Mouse (Mus musculus): ENCODE measurements at regions not wholly inside any gene's neighbourhood (a gene's known extent, or its start where the extent isn't known, plus 50 kb on each side); places are given as distances from the start of the nearest gene placed in this dataset.

- no peak for ATAC-seq (replicated peaks; ENCODE audit: poor library complexity, severe bottlenecking)
Measured at GRCm38 (mm10) chr4:56287980-56288379, 451.9 kb upstream of the Gm26657 start.

DNA sequence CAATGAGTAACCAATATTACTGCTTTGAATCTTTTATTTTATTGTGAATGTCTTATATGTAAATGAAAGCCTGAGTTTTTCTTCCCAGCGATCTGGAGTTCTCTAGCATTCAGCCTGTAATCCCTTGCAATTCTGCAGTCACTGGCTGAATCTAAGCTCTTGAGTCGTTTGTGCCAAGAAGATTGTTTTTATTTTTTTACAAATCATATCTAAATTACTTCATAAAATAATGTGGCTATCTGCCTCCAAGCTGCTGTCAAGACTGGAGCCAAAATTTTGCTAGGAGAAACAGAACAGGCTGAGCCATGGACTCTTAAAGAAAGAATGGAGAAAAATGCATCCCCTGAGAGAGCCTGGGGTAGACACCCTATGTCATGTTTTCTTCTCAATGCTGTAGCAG lies 455.4 kb upstream of the Gm26657 start:
- no peak for ATAC-seq (replicated peaks; ENCODE audit: poor library complexity, severe bottlenecking)

DNA sequence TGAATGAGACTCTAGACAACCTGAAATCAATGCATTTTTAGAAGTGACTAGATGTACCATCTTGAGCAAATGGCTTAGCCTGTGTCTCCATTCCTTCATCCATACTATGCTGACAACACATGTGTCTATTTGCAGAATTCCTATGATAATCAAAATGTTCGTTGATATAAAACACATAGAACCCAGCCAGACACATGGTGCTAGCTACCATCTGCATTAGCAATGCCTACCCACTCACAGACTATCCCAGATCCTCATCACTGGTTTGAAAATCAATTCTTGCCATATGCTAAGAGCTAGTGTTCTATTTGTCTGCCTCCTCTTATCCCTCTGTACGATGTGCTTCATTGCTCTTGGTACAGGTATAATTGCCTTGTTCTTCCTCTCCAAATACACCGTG lies 464.0 kb upstream of the Gm26657 start:
- no peak for ATAC-seq (replicated peaks; ENCODE audit: poor library complexity, severe bottlenecking)

GRCm38 (mm10) chr4:56271390-56271789 lies 468.5 kb upstream of the Gm26657 start:
- ATAC-seq (replicated peaks; ENCODE audit: poor library complexity, severe bottlenecking) = no peak

DNA sequence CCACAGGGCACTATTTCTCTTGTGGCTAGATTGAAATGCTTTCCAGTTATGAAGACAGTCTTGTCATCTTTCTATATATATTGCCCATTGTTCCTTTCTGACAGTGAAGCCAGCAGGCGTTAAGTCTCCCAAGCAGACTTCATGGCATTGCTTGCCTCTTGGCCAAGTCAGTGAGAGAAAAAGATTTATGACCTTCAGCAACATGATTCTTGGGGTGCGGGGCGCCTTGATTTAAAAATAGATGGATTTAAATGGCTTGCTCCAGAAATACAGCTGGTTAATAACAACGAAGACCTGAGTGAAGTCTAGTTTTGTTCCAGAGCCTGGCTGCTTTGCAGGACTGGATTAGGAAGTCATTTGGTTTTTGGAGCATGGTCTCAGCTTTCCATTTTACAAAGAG lies 475.2 kb upstream of the Gm26657 start:
- no peak for ATAC-seq (replicated peaks; ENCODE audit: poor library complexity, severe bottlenecking)

- no peak for ATAC-seq (replicated peaks; ENCODE audit: poor library complexity, severe bottlenecking)
Measured at GRCm38 (mm10) chr4:56263822-56264221, 476.0 kb upstream of the Gm26657 start.

DNA sequence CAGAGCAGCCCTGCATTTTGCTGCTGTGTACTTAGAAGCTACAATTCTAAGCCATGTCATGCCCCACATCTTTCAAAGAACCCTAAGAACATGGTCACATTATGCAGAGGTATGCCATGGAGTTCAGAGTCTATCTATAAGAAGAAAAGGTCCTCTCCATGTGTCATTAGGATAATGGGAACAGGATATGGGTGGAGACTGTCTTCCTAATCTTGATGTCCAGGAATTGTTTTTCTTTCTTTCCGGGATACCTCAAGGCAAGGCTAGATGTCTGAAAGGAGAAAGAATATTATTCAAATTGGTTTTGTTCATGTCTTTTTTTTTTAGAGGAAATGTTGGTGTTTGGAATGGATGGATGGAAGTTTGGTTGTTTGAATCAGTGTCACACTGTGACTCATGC lies 477.3 kb upstream of the Gm26657 start:
- ATAC-seq (replicated peaks; ENCODE audit: poor library complexity, severe bottlenecking) = no peak

- ATAC-seq (replicated peaks; ENCODE audit: poor library complexity, severe bottlenecking) = peak; percentile 96
Measured at GRCm38 (mm10) chr4:56261992-56262391, 477.9 kb upstream of the Gm26657 start.

DNA sequence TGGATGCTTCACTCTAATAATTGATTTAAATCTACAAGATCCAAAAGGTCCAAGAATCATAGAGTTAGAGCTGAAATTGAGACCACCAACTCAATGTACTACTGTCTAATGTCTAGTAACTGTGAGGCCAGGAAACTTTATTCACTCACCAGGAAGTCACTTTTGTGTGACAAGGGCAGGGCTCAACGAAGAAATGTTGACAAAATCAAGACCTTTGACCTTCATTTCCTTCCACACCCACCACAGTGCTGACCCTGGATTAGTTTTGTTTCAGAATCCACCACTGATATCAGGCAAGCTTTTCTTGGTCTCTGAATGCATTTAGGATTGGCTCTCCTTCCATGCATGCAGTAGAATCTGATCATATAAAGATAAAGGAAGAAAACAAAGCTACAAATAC lies 487.5 kb upstream of the Gm26657 start:
- ATAC-seq (replicated peaks; ENCODE audit: poor library complexity, severe bottlenecking) = no peak

DNA sequence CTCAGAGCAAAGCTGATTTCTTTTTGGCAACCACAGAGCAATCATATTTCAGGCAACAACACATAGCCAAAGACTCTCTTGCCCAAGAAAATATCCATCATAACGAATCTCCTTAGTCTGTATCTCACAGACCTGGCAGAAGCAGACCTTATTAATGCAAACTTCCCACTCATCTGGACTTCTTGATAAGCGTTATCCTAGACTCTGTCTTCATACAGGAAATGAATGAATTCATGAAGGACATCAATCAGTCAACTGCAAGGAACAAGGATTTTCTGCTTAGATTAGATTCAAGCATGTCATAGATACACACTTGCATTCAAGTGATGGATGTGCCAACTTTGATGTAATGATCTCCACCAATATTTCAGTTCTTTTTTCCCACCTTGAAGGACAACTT lies 488.1 kb upstream of the Gm26657 start:
- no peak for ATAC-seq (replicated peaks; ENCODE audit: poor library complexity, severe bottlenecking)

DNA sequence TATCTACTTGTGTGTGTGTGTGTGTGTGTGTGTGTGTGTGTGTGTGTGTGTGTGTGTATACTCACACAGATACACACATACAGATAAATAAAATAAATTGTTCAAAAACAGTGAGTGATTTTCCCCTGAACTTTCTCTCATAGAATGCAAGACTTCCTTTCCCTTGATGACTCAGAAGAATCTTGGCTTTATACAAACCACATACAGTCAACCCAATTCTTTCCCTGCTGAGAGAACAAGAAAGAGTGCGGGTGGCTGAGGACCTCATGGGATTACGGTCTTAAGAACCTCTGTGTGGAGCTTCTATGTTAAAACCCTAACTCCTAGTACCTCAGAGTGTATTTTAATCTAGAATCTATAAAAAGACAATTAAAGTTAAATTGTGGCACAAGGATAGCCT lies 489.3 kb upstream of the Gm26657 start:
- no peak for ATAC-seq (replicated peaks; ENCODE audit: poor library complexity, severe bottlenecking)

- no peak for ATAC-seq (replicated peaks; ENCODE audit: poor library complexity, severe bottlenecking)
Measured at GRCm38 (mm10) chr4:56243863-56244262, 496.0 kb upstream of the Gm26657 start.

DNA sequence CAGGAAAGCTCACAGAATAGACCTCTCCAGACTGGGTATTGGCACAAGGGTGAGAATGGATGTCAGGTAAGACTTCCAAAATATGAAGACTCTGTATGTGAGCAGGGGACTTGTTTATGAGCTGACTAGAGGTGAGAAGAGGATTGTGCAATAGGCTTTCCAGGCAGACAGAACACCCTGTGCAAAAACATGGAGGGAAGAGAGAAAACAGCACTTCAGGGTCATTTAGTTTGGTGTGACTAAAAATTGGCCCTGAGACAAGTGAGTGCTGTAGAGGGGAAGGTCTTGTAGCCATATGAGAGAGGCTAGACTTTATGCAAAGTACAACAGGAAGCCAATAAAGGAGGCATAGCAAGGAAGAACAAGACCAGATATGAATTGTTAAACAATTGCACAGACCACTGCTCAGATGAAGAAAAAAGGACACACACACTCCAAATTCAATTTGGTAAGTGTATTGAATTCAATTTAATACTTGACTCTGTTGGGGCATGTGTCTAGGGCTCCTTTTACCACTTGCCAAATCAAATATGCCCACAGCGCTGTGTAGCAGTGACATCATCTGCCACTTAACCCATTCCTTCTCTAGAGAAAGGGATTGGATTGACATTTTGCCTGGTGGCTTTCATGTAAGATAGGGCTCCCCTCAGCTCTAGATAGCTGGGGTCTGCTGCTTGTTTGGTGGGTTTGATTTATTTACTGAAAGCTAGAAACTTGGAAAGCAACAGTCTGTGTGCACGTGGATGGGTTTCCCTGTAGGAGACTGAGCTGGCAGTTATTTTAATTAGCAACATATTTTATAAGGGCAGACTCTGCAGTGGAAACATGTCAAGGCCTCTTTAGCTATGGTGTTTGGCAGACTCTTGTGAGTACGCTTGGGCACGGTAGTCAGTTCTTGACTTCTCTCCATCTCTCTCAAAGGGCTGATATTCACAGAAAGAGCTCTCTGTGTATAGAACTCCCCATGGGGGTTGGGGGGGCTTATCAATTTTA lies 501.1 kb upstream of the Gm26657 start:
- ATAC-seq (replicated peaks; ENCODE audit: poor library complexity, severe bottlenecking) = no peak

GRCm38 (mm10) chr4:56231414-56231813 lies 508.5 kb upstream of the Gm26657 start:
- ATAC-seq (replicated peaks; ENCODE audit: poor library complexity, severe bottlenecking) = peak; percentile 33; the same call in 1 of the 2 replicates

DNA sequence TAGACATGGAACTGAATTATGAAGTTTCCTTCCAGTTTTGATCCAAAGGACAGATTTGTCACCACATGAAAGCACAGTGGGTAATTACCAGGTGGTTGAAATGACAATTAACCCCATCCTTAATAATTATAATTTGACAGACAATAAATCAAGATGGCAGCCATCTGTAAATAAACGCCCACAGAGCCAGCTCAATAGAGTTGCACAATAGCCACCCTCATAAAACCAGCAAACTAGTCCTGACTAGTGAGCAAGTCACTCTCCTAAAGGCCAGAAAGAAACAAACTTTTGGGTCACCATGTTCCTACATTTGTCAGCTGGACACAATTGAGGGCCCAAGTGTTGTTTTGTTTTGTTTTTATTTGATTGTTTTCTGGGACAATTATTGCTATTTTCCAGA lies 509.4 kb upstream of the Gm26657 start:
- ATAC-seq (replicated peaks; ENCODE audit: poor library complexity, severe bottlenecking) = no peak

DNA sequence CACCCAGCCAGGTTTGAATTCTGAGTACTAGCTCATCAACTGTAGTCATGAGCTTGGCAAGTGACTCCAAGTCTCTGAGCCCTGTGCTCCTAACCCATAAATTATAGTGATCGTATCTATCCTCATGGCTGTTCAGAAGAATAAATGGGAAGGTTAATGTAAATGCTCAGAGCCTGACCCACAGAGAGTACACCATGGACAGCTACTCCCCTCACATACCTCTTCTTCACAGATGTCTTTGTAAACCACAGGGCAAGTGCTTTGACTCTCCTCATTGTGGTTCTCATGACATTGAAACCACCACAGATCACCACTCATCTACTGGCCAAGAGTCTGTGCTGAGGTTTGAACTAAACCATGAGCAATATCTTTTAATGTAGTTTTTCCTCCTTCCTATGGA lies 513.4 kb upstream of the Gm26657 start:
- no peak for ATAC-seq (replicated peaks; ENCODE audit: poor library complexity, severe bottlenecking)

GRCm38 (mm10) chr4:56224542-56224941 lies 515.3 kb upstream of the Gm26657 start:
- ATAC-seq (replicated peaks; ENCODE audit: poor library complexity, severe bottlenecking) = peak; percentile 16; the same call in 1 of the 2 replicates

DNA sequence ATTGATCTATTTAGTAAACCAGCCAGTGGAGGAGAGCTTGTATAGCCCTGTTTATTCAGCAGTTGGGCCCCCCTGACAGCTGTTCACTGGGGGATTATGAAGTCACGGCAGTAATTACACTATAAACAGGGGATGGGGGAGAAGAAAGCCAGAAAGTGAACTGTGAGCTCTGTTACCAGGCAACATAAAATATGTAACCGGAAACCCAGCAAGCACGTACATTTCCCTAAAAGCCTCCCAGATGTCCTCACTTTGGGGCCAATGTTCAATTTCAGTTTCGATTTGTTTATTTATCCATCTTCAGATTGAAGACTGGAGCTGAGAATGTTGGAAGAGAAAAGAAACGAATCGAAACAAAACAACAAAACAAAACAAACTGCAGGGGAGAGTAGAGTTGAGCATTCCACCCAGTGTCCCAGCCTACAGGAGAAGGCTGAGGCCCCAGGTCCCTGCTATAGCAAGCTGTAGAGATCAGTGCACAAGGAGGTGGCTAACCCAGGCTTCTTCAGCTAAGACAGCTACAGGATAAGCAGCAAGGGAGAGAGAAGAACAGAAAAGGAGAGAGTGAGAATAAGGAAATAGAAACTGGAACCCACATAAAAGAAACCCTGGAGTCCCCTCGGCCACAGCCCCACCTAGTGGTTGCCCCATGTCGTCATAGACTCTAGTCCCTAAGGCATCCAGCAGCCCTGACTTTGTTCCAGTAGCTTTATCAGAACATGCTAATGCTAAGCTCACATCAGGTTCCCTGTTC lies 517.7 kb upstream of the Gm26657 start:
- ATAC-seq (replicated peaks; ENCODE audit: poor library complexity, severe bottlenecking) = peak; percentile 87

DNA sequence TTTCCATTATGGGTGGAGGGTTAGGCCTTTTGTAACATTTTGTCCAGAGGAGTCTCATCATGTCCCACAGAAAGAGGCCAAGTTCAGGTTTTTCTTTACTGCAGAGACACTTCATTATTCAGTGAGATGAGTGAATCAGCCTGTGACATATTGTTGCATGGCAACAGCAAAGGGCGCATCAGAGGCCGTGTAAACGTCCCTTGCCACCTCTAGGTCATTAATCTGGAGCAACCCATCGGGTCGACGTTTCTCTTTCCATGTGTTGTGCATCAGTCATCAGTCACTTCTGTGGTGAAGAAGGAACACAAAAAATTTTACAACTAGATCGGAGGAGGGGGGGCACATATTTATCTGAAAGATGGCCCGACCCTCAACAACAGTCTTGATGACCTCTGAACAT lies 519.3 kb upstream of the Gm26657 start:
- ATAC-seq (replicated peaks; ENCODE audit: poor library complexity, severe bottlenecking) = no peak

- ATAC-seq (replicated peaks; ENCODE audit: poor library complexity, severe bottlenecking) = no peak
Measured at GRCm38 (mm10) chr4:56209499-56209898, 530.4 kb upstream of the Gm26657 start.

DNA sequence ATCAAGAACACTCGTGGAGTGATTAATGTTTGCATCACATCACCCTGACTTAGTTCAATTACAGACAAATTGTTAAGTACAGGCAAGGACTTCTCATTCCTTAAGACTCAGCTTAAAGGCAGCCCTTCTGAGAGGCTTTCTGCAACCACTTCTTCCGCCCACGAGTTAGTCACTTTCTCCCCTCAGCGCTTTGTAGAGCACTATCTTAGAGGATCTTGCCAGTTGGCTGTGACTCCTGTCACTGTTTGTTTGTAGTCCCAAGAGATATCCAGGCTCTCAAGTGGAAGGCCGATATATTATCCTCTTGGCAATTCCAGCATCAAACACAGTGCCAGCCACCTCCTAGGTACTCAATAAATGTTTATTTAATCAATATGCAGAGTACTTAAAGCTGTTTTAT lies 532.1 kb upstream of the Gm26657 start:
- no peak for ATAC-seq (replicated peaks; ENCODE audit: poor library complexity, severe bottlenecking)
